In the genomic region with DNA sequence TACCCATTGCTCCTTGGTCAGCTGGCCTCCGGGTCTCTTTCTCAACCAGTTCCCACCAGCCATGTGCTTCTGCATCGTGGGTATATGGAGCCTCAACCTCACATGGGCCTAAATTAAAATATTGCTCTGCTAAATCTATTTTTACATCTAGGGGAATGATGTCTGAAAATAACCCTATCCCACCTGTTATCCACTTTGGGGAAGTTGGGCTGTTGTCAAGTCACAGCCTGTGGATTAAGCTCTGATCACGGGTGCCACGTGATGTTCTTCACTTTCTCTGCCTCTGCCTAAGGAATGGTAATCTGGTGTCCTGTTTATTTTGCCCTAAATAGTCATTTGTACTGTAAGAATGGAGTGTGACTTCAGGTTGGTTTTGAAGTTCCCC, we compare ENCODE assay signal across 9 mouse cellular contexts. TPM values are rescaled to one million over a fixed set of nuclear protein-coding genes. Genes with fewer than 3 reads are reported as not detected.
DNase-seq lines count a peak whose midpoint lies in the region; ATAC-seq and TF ChIP-seq lines count a peak whose summit lies in the region.
"Had no signal": no experiment of that assay in that cellular context is flagged by ENCODE, and none has a peak within 500 bp of the region (broad histone marks: within the 10 kb centered on the region; RNA-seq: fewer than 3 reads in every experiment).

No protein-coding gene starts in this region.

- H3K27me3 ChIP-seq in heart, embryonic 16.5 days (ENCODE audit: control insufficient read depth, insufficient read depth, low read length): no peaks in the 10 kb centered on the region
- no peaks in the 10 kb centered on the region for H3K27me3 ChIP-seq in E14TG2a.4 (ENCODE audit: insufficient read depth, low read length)
- no peaks in the 10 kb centered on the region for H3K27me3 ChIP-seq in forebrain, embryonic 11.5 days (ENCODE audit: control insufficient read depth, insufficient read depth, low read length)
- no peaks in the 10 kb centered on the region for H3K27me3 ChIP-seq in intestine, postnatal 0 days (replicated peaks; ENCODE audit: control insufficient read depth, insufficient read depth, low read length)

- H3K4me2 ChIP-seq in heart, embryonic 16.5 days (ENCODE audit: low read depth, low read length): peak overlapping the region; percentile 56
- H3K4me2 ChIP-seq in forebrain, embryonic 11.5 days (ENCODE audit: low read depth, low read length, severe bottlenecking): no peak overlapping the region
- H3K4me2 ChIP-seq in intestine, postnatal 0 days (replicated peaks; ENCODE audit: low read depth): peak overlapping the region; percentile 49; the same call in 1 of the 2 replicates

- no peaks in the 10 kb centered on the region for H3K36me3 ChIP-seq in heart, embryonic 16.5 days (ENCODE audit: control insufficient read depth, insufficient read depth)
- peaks cover 20% of the 10 kb centered on the region for H3K36me3 ChIP-seq in E14TG2a.4 (ENCODE audit: insufficient read depth, low read length)
- H3K36me3 ChIP-seq in forebrain, embryonic 11.5 days (ENCODE audit: control insufficient read depth, insufficient read depth, low read length): no peaks in the 10 kb centered on the region
- H3K36me3 ChIP-seq in intestine, postnatal 0 days (ENCODE audit: control insufficient read depth, insufficient read depth): no peaks in the 10 kb centered on the region

- TF ChIP-seq CTCF in E14TG2a.4 (conservative IDR thresholded peaks at IDR 0.05; ENCODE audit: low read length): no peak
- no peak for TF ChIP-seq CTCF in intestine, postnatal 0 days (IDR thresholded peaks at IDR 0.05; ENCODE audit: low read depth)

- H3K9me3 ChIP-seq in heart, embryonic 16.5 days (replicated peaks; ENCODE audit: control insufficient read depth, low read length): no peaks in the 10 kb centered on the region
- H3K9me3 ChIP-seq in E14TG2a.4 (ENCODE audit: low read length): no peaks in the 10 kb centered on the region
- H3K9me3 ChIP-seq in forebrain, embryonic 11.5 days (ENCODE audit: control insufficient read depth, low read length): no peaks in the 10 kb centered on the region
- no peaks in the 10 kb centered on the region for H3K9me3 ChIP-seq in intestine, postnatal 0 days (ENCODE audit: control insufficient read depth)

- ATAC-seq in heart, embryonic 16.5 days (replicated peaks; ENCODE audit: extremely low read depth, insufficient read depth, low FRiP score): peak; percentile 2; the same call in 1 of the 2 replicates
- ATAC-seq in forebrain, embryonic 11.5 days (replicated peaks; ENCODE audit: low FRiP score): no peak
- ATAC-seq in intestine, postnatal 0 days: no peak
- ATAC-seq in cerebellum, adult (ENCODE audit: insufficient number of reproducible peaks, low FRiP score, low TSS enrichment): no peak

- H3K4me1 ChIP-seq in heart, embryonic 16.5 days (ENCODE audit: control insufficient read depth, insufficient read depth, low read length): peaks cover 59% of the 10 kb centered on the region
- H3K4me1 ChIP-seq in E14TG2a.4 (replicated peaks; ENCODE audit: low read depth, low read length): peaks cover 98% of the 10 kb centered on the region
- H3K4me1 ChIP-seq in forebrain, embryonic 11.5 days (replicated peaks; ENCODE audit: control insufficient read depth, insufficient read depth, low read length): peaks cover 37% of the 10 kb centered on the region
- H3K4me1 ChIP-seq in intestine, postnatal 0 days (replicated peaks; ENCODE audit: control insufficient read depth, insufficient read depth, low read length): peaks cover 18% of the 10 kb centered on the region; the same call in 1 of the 2 replicates

- H3K4me3 ChIP-seq in heart, embryonic 16.5 days (ENCODE audit: low read length): no peak overlapping the region; the same call in 1 of the 2 replicates
- peak overlapping the region; percentile 8 for H3K4me3 ChIP-seq in E14TG2a.4 (replicated peaks; ENCODE audit: low read length)
- H3K4me3 ChIP-seq in forebrain, embryonic 11.5 days (ENCODE audit: low read depth, low read length): no peak overlapping the region
- H3K4me3 ChIP-seq in intestine, postnatal 0 days (ENCODE audit: low read depth, low read length): no peak overlapping the region

- DNase-seq in heart, postnatal 14 days: no peak
- DNase-seq in forebrain, embryonic 11.5 days (ENCODE audit: low spot score): no peak
- no peak for DNase-seq in cerebellum, adult 11 months
- no peak for DNase-seq in urinary bladder, adult 18-20 months (ENCODE audit: low spot score in 2 of 2)

- whole genome bisulfite sequencing in heart, embryonic 16.5 days: 25% methylated on average over 4 of the region's 4 CpGs
- WGBS in forebrain, embryonic 11.5 days: 36% methylated on average over 4 of the region's 4 CpGs
- 36% methylated on average over 4 of the region's 4 CpGs for WGBS in intestine, postnatal 0 days

- peak overlapping the region; percentile 65 for H3K9ac ChIP-seq in heart, embryonic 16.5 days (ENCODE audit: low read length)
- no peak overlapping the region for H3K9ac ChIP-seq in forebrain, embryonic 11.5 days (ENCODE audit: low read length)
- no peak overlapping the region for H3K9ac ChIP-seq in intestine, postnatal 0 days (ENCODE audit: low read depth, low read length)

- H3K27ac ChIP-seq in heart, embryonic 16.5 days (ENCODE audit: low read length): peak overlapping the region; percentile 97
- H3K27ac ChIP-seq in forebrain, embryonic 11.5 days (ENCODE audit: low read depth, low read length): 0 out of 2 replicates have a peak overlapping the region, but pooled peaks have one; percentile 31
- H3K27ac ChIP-seq in intestine, postnatal 0 days (ENCODE audit: low read depth, low read length): peak overlapping the region; percentile 57

- intact Hi-C loops in heart, postnatal 14 days (cut with DNase I): loop anchor here (2.0 kb wide), 1 partner anchor 16 kb away; no protein-coding TSS in a partner anchor

RNA-seq across cellular contexts. Expression of gene Tead1, which starts 17.7 kb away (rescaled TPM):
- polyA plus RNA-seq in heart, embryonic 16.5 days (2015; fragmentation: Nextera tagmentation; extraction: Ambion mirVana): 19.4 and 24.8 TPM in 2 replicates
- total RNA-seq in heart, postnatal 14 days (2021): 100 to 1,000 TPM; 147 to 154 TPM
- 17.9 and 24.9 TPM in 2 replicates for polyA plus RNA-seq in forebrain, embryonic 11.5 days (2014; fragmentation: Nextera tagmentation; extraction: Ambion mirVana)
- polyA plus RNA-seq in intestine, postnatal 0 days (2015; fragmentation: Nextera tagmentation; extraction: Ambion mirVana): 7.4 and 10.8 TPM in 2 replicates
- total RNA-seq: hematopoietic stem cell, adult 5-6 weeks had no signal

Comparison
In these comparisons a context has a peak if more than half of its experiments do, and no peak if none do; other contexts are left out.
1. H3K27ac ChIP-seq: peak in every context shown above with its lines; median percentile 97 in heart, embryonic 16.5 days; 57 in intestine, postnatal 0 days; 31 in forebrain, embryonic 11.5 days.